Mouse (Mus musculus) MEL (cell line): Measurements from ENCODE around the gene Zfp583. TPM values are rescaled to one million over a fixed set of nuclear protein-coding genes. Genes with fewer than 3 reads are reported as not detected.
A peak's percentile ranks its signal among the peaks of the same experiment; 100 is the strongest.

ENCODE experiments used
- DNase-seq: peaks from one replicate; pipeline ENCODE4 v3.0.0; 2011; ENCODE audit warnings: low read depth, low spot score
- H3K27ac ChIP-seq: 2 replicates; pipeline ENCODE4 v1.5.1; 2012; ENCODE audit warnings: low read depth, mild to moderate bottlenecking, control low read depth, low read length, moderate library complexity; ENCODE audit not compliant: control insufficient read depth
- H3K27me3 ChIP-seq, 2 experiments: fragments of 150-350 bp in 1 of 2; sonication (generic) in 1 of 2; 2 replicates each; pipeline ENCODE4 v1.6.1; 2012; ENCODE audit warnings: low read length in 2 of 2, mild to moderate bottlenecking in 2 of 2, improper control_type of control experiment in 1 of 2, moderate library complexity in 1 of 2; ENCODE audit not compliant: insufficient read depth in 2 of 2, control insufficient read depth in 1 of 2
- H3K36me3 ChIP-seq, 2 experiments: 2 replicates each; pipeline ENCODE4 v1.6.1; 2012 to 2014; ENCODE audit warnings: low read length in 2 of 2, improper control_type of control experiment in 1 of 2, inconsistent platforms in 1 of 2, mild to moderate bottlenecking in 1 of 2; ENCODE audit not compliant: insufficient read depth in 2 of 2, control insufficient read depth in 1 of 2
- H3K4me1 ChIP-seq, 2 experiments: fragments of 150-350 bp in 1 of 2; sonication (generic) in 1 of 2; 2 replicates each; pipeline ENCODE4 v1.6.1; 2012; ENCODE audit warnings: low read length in 2 of 2, improper control_type of control experiment in 1 of 2, mild to moderate bottlenecking in 1 of 2; ENCODE audit not compliant: insufficient read depth in 2 of 2, control insufficient read depth in 1 of 2
- H3K4me3 ChIP-seq, 2 experiments: fragments of 150-350 bp in 1 of 2; sonication (generic) in 1 of 2; 2 replicates each; pipeline ENCODE4 v1.5.1; 2012; ENCODE audit warnings: low read depth in 2 of 2, low read length in 2 of 2, mild to moderate bottlenecking in 2 of 2, moderate library complexity in 2 of 2, control low read depth in 1 of 2, improper control_type of control experiment in 1 of 2; ENCODE audit not compliant: control insufficient read depth in 1 of 2, insufficient read depth in 1 of 2
- H3K79me2 ChIP-seq: 2 replicates; pipeline ENCODE4 v1.6.1; 2012; ENCODE audit warnings: mild to moderate bottlenecking, low read length, moderate library complexity; ENCODE audit not compliant: control insufficient read depth, poor library complexity, insufficient read depth
- H3K9ac ChIP-seq: 2 replicates; pipeline ENCODE4 v1.6.1; 2012; ENCODE audit warnings: low read depth, mild to moderate bottlenecking, control low read depth, low read length, moderate library complexity; ENCODE audit not compliant: control insufficient read depth, poor library complexity, severe bottlenecking
- H3K9me3 ChIP-seq: fragments of 150-350 bp; sonication (generic); replicated peaks from 2 replicates; pipeline ENCODE4 v1.6.1; 2012; ENCODE audit warnings: mild to moderate bottlenecking, low read length, improper control_type of control experiment, moderate library complexity; ENCODE audit not compliant: insufficient read depth
- BHLHE40 ChIP-seq: IDR thresholded peaks from 2 replicates; pipeline ENCODE4 v1.6.1; 2012; ENCODE audit warnings: low read depth, mild to moderate bottlenecking, inconsistent platforms, low read length, improper control_type of control experiment, borderline replicate concordance
- CHD1 ChIP-seq: IDR thresholded peaks from 2 replicates; pipeline ENCODE4 v1.6.1; 2012; ENCODE audit warnings: low read depth, mild to moderate bottlenecking, inconsistent platforms, low read length, improper control_type of control experiment
- CHD2 ChIP-seq: IDR thresholded peaks from 2 replicates; pipeline ENCODE4 v1.6.1; 2011; ENCODE audit warnings: low read length, improper control_type of control experiment
- CTCF ChIP-seq, 3 experiments: IDR thresholded peaks in 2 of 3; conservative IDR thresholded peaks in 1 of 3; 2 replicates each; pipeline ENCODE4 v1.5.1; 2011 to 2012; ENCODE audit warnings: low read length in 3 of 3, low read depth in 2 of 3, mild to moderate bottlenecking in 2 of 3, improper control_type of control experiment in 1 of 3, inconsistent platforms in 1 of 3, mixed read lengths in 1 of 3, moderate library complexity in 1 of 3; ENCODE audit not compliant: control insufficient read depth in 1 of 3, insufficient read depth in 1 of 3, poor library complexity in 1 of 3, severe bottlenecking in 1 of 3
- E2F4 ChIP-seq: IDR thresholded peaks from 2 replicates; pipeline ENCODE4 v1.6.1; 2011; ENCODE audit warnings: low read depth, low read length, improper control_type of control experiment, borderline replicate concordance
- ELF1 ChIP-seq: IDR thresholded peaks from 2 replicates; pipeline ENCODE4 v1.6.1; 2014; ENCODE audit warnings: low read depth, mild to moderate bottlenecking, inconsistent platforms, low read length, improper control_type of control experiment, moderate library complexity
- EP300 ChIP-seq, 2 experiments: IDR thresholded peaks; 2 replicates each; pipeline ENCODE4 v1.6.1; 2011; ENCODE audit warnings: improper control_type of control experiment in 2 of 2, low read length in 2 of 2, low read depth in 1 of 2, mild to moderate bottlenecking in 1 of 2
- ETS1 ChIP-seq: IDR thresholded peaks from 2 replicates; pipeline ENCODE4 v1.6.1; 2012; ENCODE audit warnings: low read depth, mild to moderate bottlenecking, inconsistent platforms, low read length, improper control_type of control experiment, moderate library complexity
- GABPA ChIP-seq: IDR thresholded peaks from 2 replicates; pipeline ENCODE4 v1.6.1; 2012; ENCODE audit warnings: low read depth, mild to moderate bottlenecking, inconsistent platforms, low read length, improper control_type of control experiment, moderate library complexity
- GATA1 ChIP-seq: IDR thresholded peaks from 2 replicates; pipeline ENCODE4 v1.6.1; 2011; ENCODE audit warnings: low read depth, low read length, improper control_type of control experiment
- HCFC1 ChIP-seq: IDR thresholded peaks from 2 replicates; pipeline ENCODE4 v1.6.1; 2012; ENCODE audit warnings: low read depth, mild to moderate bottlenecking, inconsistent platforms, low read length, improper control_type of control experiment, moderate library complexity
- JUND ChIP-seq: IDR thresholded peaks from 2 replicates; pipeline ENCODE4 v1.6.1; 2011; ENCODE audit warnings: low read depth, mild to moderate bottlenecking, improper control_type of control experiment, low read length
- KAT2A ChIP-seq: conservative IDR thresholded peaks from 2 replicates; pipeline ENCODE4 v1.6.1; 2012; ENCODE audit warnings: low read depth, low read length, improper control_type of control experiment, inconsistent platforms
- MAX ChIP-seq: IDR thresholded peaks from 2 replicates; pipeline ENCODE4 v1.6.1; 2011; ENCODE audit warnings: low read length, improper control_type of control experiment
- MAZ ChIP-seq: IDR thresholded peaks from 2 replicates; pipeline ENCODE4 v1.6.1; 2012; ENCODE audit warnings: low read depth, mild to moderate bottlenecking, inconsistent platforms, low read length, improper control_type of control experiment
- MEF2A ChIP-seq: IDR thresholded peaks from 2 replicates; pipeline ENCODE4 v1.6.1; 2014; ENCODE audit warnings: low read depth, mild to moderate bottlenecking, inconsistent platforms, low read length, improper control_type of control experiment; ENCODE audit not compliant: poor library complexity, insufficient replicate concordance, severe bottlenecking; ENCODE audit errors: extremely low read depth
- MXI1 ChIP-seq: IDR thresholded peaks from 2 replicates; pipeline ENCODE4 v1.6.1; 2011; ENCODE audit warnings: mild to moderate bottlenecking, low read depth, low read length, improper control_type of control experiment
- MYB ChIP-seq: IDR thresholded peaks from 2 replicates; pipeline ENCODE4 v1.6.1; 2011; ENCODE audit warnings: mild to moderate bottlenecking, low read depth, low read length, improper control_type of control experiment
- MYC ChIP-seq: IDR thresholded peaks from 2 replicates; pipeline ENCODE4 v1.6.1; 2011; ENCODE audit warnings: low read depth, mild to moderate bottlenecking, low read length, improper control_type of control experiment, moderate library complexity
- NELFE ChIP-seq: IDR thresholded peaks from 2 replicates; pipeline ENCODE4 v1.6.1; 2011; ENCODE audit warnings: low read depth, low read length, improper control_type of control experiment
- NRF1 ChIP-seq: IDR thresholded peaks from 2 replicates; pipeline ENCODE4 v1.6.1; 2014; ENCODE audit warnings: low read depth, mild to moderate bottlenecking, inconsistent platforms, low read length, improper control_type of control experiment, moderate library complexity; ENCODE audit not compliant: poor library complexity, insufficient read depth, severe bottlenecking
- POLR2A ChIP-seq, 2 experiments: IDR thresholded peaks; 2 replicates each; pipeline ENCODE4 v1.6.1; 2011 to 2012; ENCODE audit warnings: low read length in 2 of 2, mild to moderate bottlenecking in 2 of 2, control low read depth in 1 of 2, improper control_type of control experiment in 1 of 2, low read depth in 1 of 2, moderate library complexity in 1 of 2; ENCODE audit not compliant: control insufficient read depth in 1 of 2, insufficient read depth in 1 of 2, poor library complexity in 1 of 2
- POLR2AphosphoS2 ChIP-seq: IDR thresholded peaks from 2 replicates; pipeline ENCODE4 v1.6.1; 2011; ENCODE audit warnings: low read length, improper control_type of control experiment
- POLR2AphosphoS5 ChIP-seq: IDR thresholded peaks from 2 replicates; pipeline ENCODE4 v1.6.1; 2012; ENCODE audit warnings: low read depth, borderline replicate concordance, mild to moderate bottlenecking, inconsistent platforms, low read length, moderate library complexity, mixed read lengths
- RAD21 ChIP-seq: IDR thresholded peaks from 2 replicates; pipeline ENCODE4 v1.6.1; 2011; ENCODE audit warnings: mild to moderate bottlenecking, low read depth, low read length, improper control_type of control experiment
- RCOR1 ChIP-seq: IDR thresholded peaks from 2 replicates; pipeline ENCODE4 v1.6.1; 2012; ENCODE audit warnings: low read depth, mild to moderate bottlenecking, inconsistent platforms, low read length, improper control_type of control experiment
- SIN3A ChIP-seq: IDR thresholded peaks from 2 replicates; pipeline ENCODE4 v1.6.1; 2012; ENCODE audit warnings: low read length, improper control_type of control experiment, inconsistent platforms
- SMC3 ChIP-seq: IDR thresholded peaks from 2 replicates; pipeline ENCODE4 v1.6.1; 2011; ENCODE audit warnings: low read depth, low read length, improper control_type of control experiment
- TAL1 ChIP-seq: IDR thresholded peaks from 2 replicates; pipeline ENCODE4 v1.6.1; 2012; ENCODE audit warnings: mild to moderate bottlenecking, inconsistent platforms, low read length, moderate library complexity, mixed read lengths
- TBP ChIP-seq: IDR thresholded peaks from 2 replicates; pipeline ENCODE4 v1.8.0; 2011; ENCODE audit warnings: low read depth, low read length, improper control_type of control experiment
- TCF12 ChIP-seq: IDR thresholded peaks from 2 replicates; pipeline ENCODE4 v1.6.1; 2014; ENCODE audit warnings: low read depth, mild to moderate bottlenecking, inconsistent platforms, low read length, improper control_type of control experiment, moderate library complexity
- UBTF ChIP-seq: IDR thresholded peaks from 2 replicates; pipeline ENCODE4 v1.6.1; 2012; ENCODE audit warnings: low read depth, mild to moderate bottlenecking, inconsistent platforms, low read length, improper control_type of control experiment, moderate library complexity, borderline replicate concordance; ENCODE audit not compliant: insufficient read depth
- USF1 ChIP-seq: IDR thresholded peaks from 2 replicates; pipeline ENCODE4 v1.6.1; 2014; ENCODE audit warnings: low read depth, mild to moderate bottlenecking, inconsistent platforms, low read length, improper control_type of control experiment, moderate library complexity
- USF2 ChIP-seq, 2 experiments: IDR thresholded peaks; 2 replicates each; pipeline ENCODE4 v1.6.1; 2011 to 2012; ENCODE audit warnings: improper control_type of control experiment in 2 of 2, low read length in 2 of 2, borderline replicate concordance in 1 of 2, inconsistent platforms in 1 of 2, low read depth in 1 of 2, mild to moderate bottlenecking in 1 of 2; ENCODE audit not compliant: insufficient read depth in 1 of 2
- ZC3H11A ChIP-seq: IDR thresholded peaks from 2 replicates; pipeline ENCODE4 v1.6.1; 2012; ENCODE audit warnings: low read depth, mild to moderate bottlenecking, inconsistent platforms, low read length, improper control_type of control experiment
- ZKSCAN1 ChIP-seq: IDR thresholded peaks from 2 replicates; pipeline ENCODE4 v1.6.1; 2012; ENCODE audit warnings: low read depth, mild to moderate bottlenecking, inconsistent platforms, low read length, improper control_type of control experiment, moderate library complexity
- ZMIZ1 ChIP-seq: IDR thresholded peaks from 2 replicates; pipeline ENCODE4 v1.6.1; 2012; ENCODE audit warnings: low read depth, mild to moderate bottlenecking, inconsistent platforms, low read length, improper control_type of control experiment, moderate library complexity
- ZNF384 ChIP-seq: IDR thresholded peaks from 2 replicates; pipeline ENCODE4 v1.6.1; 2012; ENCODE audit warnings: low read depth, mild to moderate bottlenecking, inconsistent platforms, low read length, improper control_type of control experiment
- polyA plus RNA-seq, 2 experiments: library from polyadenylated mRNA; stranded (reverse) in 1 of 2; unstranded in 1 of 2; fragments of >175 nt in 1 of 2; fragments of >200 nt in 1 of 2; gene quantifications; 2 replicates each; pipeline versions ENCODE4 v1.2.1 to v1.2.4; 2012; ENCODE audit warnings: low replicate concordance in 2 of 2, low read depth in 1 of 2; ENCODE audit not compliant: insufficient read length in 2 of 2, insufficient read depth in 1 of 2, missing spikeins in 1 of 2
- total RNA-seq: library from RNA; depleted of rRNA; stranded (reverse); fragments of 300-350 nt; gene quantifications from 2 replicates; pipeline ENCODE4 v1.2.3, GENCODE M21; 2012

Gene Zfp583
- total and polyA plus RNA-seq, 3 experiments: not detected

- H3K79me2 ChIP-seq: no peaks in the 10 kb centered on the region
- no peak overlapping the region for H3K9ac ChIP-seq
- no peak overlapping the region for H3K27ac ChIP-seq
- DNase-seq: peak; percentile 64
- no peaks in the 10 kb centered on the region for H3K9me3 ChIP-seq
- no peaks in the 10 kb centered on the region for H3K27me3 ChIP-seq
- no peak overlapping the region for H3K4me3 ChIP-seq
- H3K36me3 ChIP-seq: 0 out of 4 replicates have a peak, but pooled peaks cover 0 to 2% of the 10 kb centered on the region in 2 experiments
- H3K4me1 ChIP-seq: peaks cover 4 to 6% of the 10 kb centered on the region in 2 experiments
- TF ChIP-seq TBP: no peak
- no peak for TF ChIP-seq CTCF (IDR thresholded peaks at IDR 0.05 in 2 of 3, conservative IDR thresholded peaks at IDR 0.05 in 1 of 3; ENCODE audit: control insufficient read depth in 1 of 3, insufficient read depth in 1 of 3, low read depth in 2 of 3, low read length in 3 of 3, poor library complexity in 1 of 3, severe bottlenecking in 1 of 3)
- TF ChIP-seq MEF2A: peak; percentile 51; the same call in 1 of the 2 replicates
- TF ChIP-seq RCOR1: peak; percentile 55; the same call in 1 of the 2 replicates
- peak; percentile 26; the same call in 1 of the 2 replicates for TF ChIP-seq HCFC1
- TF ChIP-seq MYC: no peak
- TF ChIP-seq POLR2AphosphoS2: no peak
- TF ChIP-seq POLR2AphosphoS5: no peak
- TF ChIP-seq USF1: no peak
- no peak for TF ChIP-seq NRF1
- TF ChIP-seq SIN3A: no peak; the same call in 1 of the 2 replicates
- TF ChIP-seq CHD1: no peak
- TF ChIP-seq KAT2A: no peak
- peak; percentile 76 for TF ChIP-seq TCF12
- no peak for TF ChIP-seq E2F4
- TF ChIP-seq ZC3H11A: no peak
- TF ChIP-seq SMC3: no peak
- peak; percentile 54 to 84 for TF ChIP-seq EP300 (IDR thresholded peaks at IDR 0.05; ENCODE audit: low read depth in 1 of 2, low read length in 2 of 2)
- TF ChIP-seq BHLHE40: no peak
- 0 out of 2 replicates have a peak, but pooled peaks have one; percentile 24 for TF ChIP-seq MXI1
- no peak for TF ChIP-seq ZMIZ1
- TF ChIP-seq MAZ: no peak
- TF ChIP-seq NELFE: no peak
- TF ChIP-seq GATA1: peak; percentile 69
- TF ChIP-seq ELF1: no peak
- peak; percentile 52; the same call in 1 of the 2 replicates for TF ChIP-seq ETS1
- no peak for TF ChIP-seq ZNF384
- TF ChIP-seq GABPA: no peak
- TF ChIP-seq JUND: no peak
- no peak for TF ChIP-seq USF2 (IDR thresholded peaks at IDR 0.05; ENCODE audit: borderline replicate concordance in 1 of 2, insufficient read depth in 1 of 2, low read depth in 1 of 2, low read length in 2 of 2)
- TF ChIP-seq POLR2A (IDR thresholded peaks at IDR 0.05; ENCODE audit: control insufficient read depth in 1 of 2, insufficient read depth in 1 of 2, low read depth in 1 of 2, low read length in 2 of 2, poor library complexity in 1 of 2): no peak
- peak; percentile 57 for TF ChIP-seq MYB
- no peak for TF ChIP-seq RAD21
- TF ChIP-seq TAL1: 0 out of 2 replicates have a peak, but pooled peaks have one; percentile 8
- no peak for TF ChIP-seq CHD2
- no peak for TF ChIP-seq UBTF
- TF ChIP-seq MAX: no peak
- TF ChIP-seq ZKSCAN1: no peak
Measured at GRCm38 (mm10) chr7:6277906-6278305, 53.2 kb downstream of the Zfp583 start.
